Mouse (Mus musculus) ES-CJ7 (cell line): ENCODE results near the gene Zmynd15.
A peak's percentile ranks its signal among the peaks of the same experiment; 100 is the strongest.

Experiments used
- DNase-seq: peaks from one replicate; pipeline ENCODE4 v3.0.0; 2011; ENCODE audit warnings: low read depth, low spot score

The Zmynd15 gene

GRCm38 (mm10) chr11:70506385-70506784, 47.2 kb downstream of the Zmynd15 start:
- DNase-seq = peak; percentile 78

GRCm38 (mm10) chr11:70506962-70507515, 47.8 kb downstream of the Zmynd15 start:
- DNase-seq = no peak

GRCm38 (mm10) chr11:70509753-70510564, 50.7 kb downstream of the Zmynd15 start:
- peak; percentile 89 for DNase-seq

GRCm38 (mm10) chr11:70511242-70511641, 52.0 kb downstream of the Zmynd15 start:
- DNase-seq = no peak

- DNase-seq = no peak
These were observed 52.6 kb downstream of the Zmynd15 start for GRCm38 (mm10) chr11:70511825-70512224.

GRCm38 (mm10) chr11:70512709-70513342, 53.6 kb downstream of the Zmynd15 start:
- DNase-seq = no peak

- no peak for DNase-seq
These were observed 54.3 kb downstream of the Zmynd15 start for GRCm38 (mm10) chr11:70513520-70513919.

- no peak for DNase-seq
These were observed 55.1 kb downstream of the Zmynd15 start, which contains the start of gene Vmo1 for GRCm38 (mm10) chr11:70514288-70514687. Gene Vmo1 (minus strand): TSS chr11:70514616.
